Mouse (Mus musculus): ENCODE measurements around the gene Cct4.

Cct4 gene

DNA sequence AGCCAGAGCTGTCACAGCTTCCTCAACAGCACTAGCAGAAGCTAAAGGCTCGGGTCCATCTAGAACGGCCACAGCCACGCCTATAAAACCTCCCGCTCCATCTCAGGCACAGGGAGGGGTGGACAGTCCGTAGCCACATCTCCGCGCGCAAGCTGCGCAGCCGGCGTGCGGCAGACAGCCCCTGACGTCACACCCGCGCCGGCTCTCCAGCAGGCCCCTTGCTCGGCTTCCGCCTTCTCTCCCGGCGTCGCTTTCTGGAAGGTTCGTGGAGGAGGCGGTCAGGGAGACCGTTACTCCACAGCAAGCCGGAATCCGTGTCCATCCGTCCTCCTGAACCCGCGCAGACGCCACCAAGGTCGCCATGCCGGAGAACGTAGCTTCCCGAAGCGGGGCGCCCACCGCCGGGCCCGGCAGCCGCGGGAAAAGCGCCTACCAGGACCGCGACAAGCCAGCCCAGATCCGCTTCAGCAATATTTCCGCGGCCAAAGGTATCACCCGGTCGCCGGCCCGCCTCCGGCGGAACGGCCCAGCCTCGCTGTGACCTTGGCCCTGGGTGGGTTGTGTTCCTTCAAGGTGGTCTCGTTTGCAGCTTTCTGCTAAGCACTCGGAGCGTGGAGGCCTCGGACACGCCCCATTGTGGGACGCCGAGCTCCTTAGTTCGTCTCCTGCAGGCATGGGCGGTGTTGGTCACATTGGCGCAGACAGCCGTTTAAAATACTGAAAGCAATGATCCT is at the start of gene Cct4:
Cct4 (plus strand) TSS at position 127 of the 734 bp plus-strand sequence.
- DNase-seq (ENCODE audit: extremely low read depth, low read depth, low spot score): no peak

DNA sequence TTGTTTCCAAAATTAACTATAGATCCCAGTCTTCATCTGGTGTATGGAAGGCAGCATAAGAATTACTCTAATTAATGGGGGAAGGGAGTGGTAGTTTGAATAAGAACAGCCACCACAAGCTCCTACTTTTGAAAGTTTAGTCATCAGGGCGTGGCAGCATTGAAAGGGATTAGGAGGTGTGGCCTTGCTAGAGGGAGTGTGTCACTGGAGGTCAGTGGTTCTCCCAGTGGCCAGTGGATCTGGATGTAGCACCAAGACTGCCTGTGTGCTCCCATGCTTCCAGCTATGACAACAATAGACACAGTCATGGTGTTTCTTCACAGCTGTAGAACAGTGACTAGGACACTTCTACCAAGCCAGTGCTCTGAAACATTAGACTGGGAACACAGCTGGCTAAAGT is 41.2 kb upstream of the Cct4 start:
- no peak for DNase-seq (ENCODE audit: extremely low read depth, low read depth, low spot score)

DNA sequence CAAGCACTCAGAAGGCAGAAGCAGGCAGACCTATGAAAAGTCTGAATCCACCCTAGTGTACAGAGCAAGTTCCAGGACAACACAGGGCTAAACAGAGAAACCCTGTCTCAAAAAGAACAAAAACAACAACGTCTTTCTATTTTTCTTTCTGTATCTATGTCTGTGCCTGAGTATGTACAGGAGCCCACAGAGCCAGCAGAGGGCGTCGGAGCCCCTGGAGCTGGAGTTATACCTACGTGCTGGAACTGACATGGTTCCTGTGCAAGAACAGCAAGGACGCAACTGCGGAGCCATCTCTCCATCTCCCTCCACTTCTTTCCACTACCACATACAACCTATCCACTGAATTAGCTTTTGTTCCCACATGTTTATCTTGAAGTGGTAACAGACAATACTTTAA is 40.2 kb upstream of the Cct4 start:
- DNase-seq (ENCODE audit: extremely low read depth, low read depth, low spot score): no peak

DNA sequence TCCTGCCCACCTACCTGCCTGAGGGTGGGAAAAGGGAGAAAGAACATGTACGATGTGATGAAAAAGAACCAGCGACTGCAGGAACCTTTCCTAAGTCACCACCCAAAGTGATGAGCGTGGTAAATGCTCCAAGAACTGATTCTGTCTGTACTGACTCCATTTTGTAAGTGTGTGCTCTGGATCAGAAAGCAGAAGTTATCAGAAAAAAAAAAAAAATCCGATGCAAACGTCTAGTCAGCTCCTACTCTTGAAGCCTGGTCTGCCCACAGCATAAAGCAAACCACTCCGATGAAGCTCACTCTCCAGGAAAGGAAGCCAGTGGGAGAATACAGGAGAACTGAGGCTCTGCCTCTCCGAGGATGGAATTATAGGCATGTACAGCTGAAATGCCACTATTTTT is 37.7 kb upstream of the Cct4 start:
- no peak for DNase-seq (ENCODE audit: extremely low read depth, low read depth, low spot score)

DNA sequence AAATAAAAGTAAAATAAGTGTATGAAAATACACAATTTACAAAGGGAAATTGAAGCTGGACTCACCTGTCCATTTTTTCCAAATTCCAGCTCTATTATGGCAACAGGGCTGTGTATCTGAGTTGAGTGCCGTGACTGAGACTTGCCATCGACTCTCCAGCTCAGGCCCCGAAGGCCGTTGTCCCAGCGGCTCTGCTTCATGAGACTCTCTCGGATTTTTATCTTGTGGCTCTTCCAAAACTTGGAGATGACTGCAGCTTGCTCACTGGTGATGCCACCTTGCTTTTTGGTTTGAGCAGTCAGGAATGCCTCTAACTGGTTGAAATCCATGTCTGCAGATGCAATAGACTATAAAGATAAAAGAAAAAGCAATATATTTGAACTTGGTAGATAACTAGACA is 34.0 kb upstream of the Cct4 start:
- no peak for DNase-seq (ENCODE audit: extremely low read depth, low read depth, low spot score)

DNA sequence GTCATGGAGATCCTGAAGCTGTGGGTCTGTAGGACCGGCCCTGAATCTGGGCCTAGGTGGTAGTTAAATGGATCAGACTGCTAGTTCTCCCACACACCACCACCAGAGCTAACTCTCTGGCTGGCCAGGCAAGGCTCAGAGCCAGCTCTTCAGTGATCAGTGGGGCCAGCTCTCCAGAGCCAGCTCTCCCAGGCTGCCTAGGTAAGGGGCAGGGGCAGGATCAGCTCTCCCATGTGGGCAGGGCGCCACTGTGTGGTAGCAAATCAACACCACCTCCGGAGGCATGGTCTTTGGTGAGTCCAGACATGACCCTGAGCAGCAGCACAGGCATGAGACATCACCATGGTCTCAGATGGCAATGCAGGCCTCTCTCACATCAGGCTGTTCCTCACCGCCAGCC is 33.5 kb upstream of the Cct4 start:
- no peak for DNase-seq (ENCODE audit: extremely low read depth, low read depth, low spot score)

DNA sequence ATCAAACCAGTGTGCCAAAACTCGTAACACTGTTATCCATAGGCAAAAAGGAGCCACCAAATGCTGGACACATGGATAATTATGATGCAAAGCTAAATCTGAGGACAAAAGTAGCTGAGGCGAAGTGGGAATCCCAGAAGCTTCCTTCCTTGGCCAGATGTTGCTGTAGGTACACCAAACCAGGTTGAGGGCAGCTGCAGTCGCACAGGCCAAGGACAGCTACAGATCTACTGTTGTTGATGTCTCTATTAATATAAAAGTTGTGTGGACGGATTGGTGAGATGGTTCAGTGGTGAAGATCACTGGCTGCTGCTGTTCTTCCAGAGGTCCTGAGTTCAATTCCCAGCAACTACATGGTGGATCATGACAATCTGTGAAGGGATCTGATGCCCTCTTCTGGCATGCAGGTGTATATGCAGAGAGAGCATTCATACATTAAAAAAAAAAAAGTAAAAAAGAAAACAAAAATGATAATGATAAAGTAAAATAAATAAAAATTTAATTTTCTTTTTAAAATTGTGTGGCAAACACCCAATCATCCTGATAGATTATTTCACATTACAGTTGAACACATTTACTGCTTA is 32.4 kb upstream of the Cct4 start:
- DNase-seq (ENCODE audit: extremely low read depth, low read depth, low spot score): no peak

DNA sequence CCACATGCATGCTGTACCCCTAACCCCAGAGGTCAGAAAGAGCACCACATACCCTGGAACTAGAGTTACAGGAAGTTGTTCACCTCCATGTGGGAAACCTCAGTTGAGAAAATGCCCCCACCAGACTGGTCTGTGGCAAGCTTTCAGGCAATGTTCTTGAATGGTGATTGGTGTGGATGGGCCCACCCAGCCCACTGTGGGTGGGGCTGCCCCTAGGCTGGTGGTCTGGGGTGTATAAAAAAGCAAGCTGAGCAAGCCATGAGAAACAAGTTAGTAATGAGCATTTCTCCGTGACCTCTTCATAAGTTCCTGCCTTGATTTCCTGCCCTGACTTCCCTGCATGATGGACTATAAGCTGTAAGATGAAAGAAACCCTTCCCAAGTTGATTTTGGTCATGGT is 28.2 kb upstream of the Cct4 start:
- no peak for DNase-seq (ENCODE audit: extremely low read depth, low read depth, low spot score)

DNA sequence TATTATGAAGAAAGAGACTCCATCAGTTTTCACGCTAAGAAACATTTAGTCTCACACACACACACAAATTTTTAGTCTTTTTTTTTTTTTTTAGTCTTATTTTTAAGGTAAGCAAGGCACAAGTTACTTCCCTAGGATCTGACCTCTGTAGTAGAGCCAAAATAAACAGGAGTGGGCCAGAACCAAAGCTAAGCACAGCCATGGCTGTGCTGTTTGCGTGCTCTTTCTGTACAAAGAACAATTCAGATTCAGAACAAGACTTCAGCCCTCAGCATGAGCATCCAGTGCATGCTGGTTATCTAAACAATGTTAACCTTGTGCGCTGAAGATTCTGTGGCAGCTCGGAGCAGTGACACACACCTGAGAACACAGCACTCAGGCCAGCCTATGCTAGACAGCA is 25.9 kb upstream of the Cct4 start:
- no peak for DNase-seq (ENCODE audit: extremely low read depth, low read depth, low spot score)

DNA sequence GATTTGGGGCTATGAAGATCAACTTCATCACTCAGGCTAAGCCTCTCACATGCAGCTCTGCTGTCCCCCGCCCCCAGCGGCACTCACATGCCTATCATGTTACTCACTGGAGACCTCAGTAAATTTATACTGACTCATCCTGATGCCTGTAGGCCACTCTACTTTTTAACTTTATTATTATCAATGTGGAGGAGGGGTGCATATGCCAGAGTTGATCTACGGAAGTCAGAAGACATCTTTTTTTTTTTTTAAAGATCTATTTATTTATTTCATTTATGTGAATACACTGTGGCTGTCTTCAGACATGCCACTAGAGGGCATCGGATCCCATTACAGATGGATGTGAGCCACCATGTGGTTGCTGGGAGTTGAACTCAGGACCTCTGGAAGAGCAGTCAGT is 24.8 kb upstream of the Cct4 start:
- DNase-seq (ENCODE audit: extremely low read depth, low read depth, low spot score): no peak

DNA sequence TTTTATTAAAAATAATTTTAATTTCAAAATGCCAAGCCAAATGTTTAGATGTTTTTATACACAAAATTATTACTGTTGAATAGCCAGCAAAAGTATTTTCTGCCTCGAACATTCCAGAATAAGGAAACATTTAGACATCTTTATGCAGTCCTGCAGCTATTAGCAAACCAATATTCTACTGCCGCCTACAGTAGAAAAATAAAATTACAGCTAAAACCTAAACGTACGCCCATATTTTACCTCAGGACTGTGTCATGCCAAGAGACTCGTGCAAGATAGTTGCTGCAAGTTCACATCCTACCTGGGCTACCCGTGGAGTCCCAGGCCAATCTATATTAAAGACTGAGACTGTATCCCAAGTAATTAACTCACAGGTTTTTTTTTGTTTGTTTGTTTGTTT is 20.8 kb upstream of the Cct4 start:
- DNase-seq (ENCODE audit: extremely low read depth, low read depth, low spot score): no peak

DNA sequence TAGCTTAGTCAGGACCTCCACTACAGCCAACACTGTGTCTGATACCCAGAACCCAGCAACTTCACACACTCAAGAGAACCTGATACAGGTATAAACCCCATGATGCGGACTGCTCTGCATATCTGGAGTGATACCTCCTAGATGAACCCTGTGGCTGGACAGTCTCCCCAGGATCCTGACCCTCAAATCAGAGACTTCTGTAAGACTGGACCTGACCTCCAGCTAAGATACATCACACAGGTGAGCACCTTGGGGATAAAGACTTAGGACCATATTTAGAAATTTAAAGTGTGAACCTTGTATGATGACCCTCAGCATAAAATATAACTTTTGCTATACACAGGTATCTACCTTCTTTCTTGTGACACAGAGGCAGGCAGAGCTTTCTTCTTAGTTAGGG is 19.8 kb upstream of the Cct4 start:
- no peak for DNase-seq (ENCODE audit: extremely low read depth, low read depth, low spot score)

DNA sequence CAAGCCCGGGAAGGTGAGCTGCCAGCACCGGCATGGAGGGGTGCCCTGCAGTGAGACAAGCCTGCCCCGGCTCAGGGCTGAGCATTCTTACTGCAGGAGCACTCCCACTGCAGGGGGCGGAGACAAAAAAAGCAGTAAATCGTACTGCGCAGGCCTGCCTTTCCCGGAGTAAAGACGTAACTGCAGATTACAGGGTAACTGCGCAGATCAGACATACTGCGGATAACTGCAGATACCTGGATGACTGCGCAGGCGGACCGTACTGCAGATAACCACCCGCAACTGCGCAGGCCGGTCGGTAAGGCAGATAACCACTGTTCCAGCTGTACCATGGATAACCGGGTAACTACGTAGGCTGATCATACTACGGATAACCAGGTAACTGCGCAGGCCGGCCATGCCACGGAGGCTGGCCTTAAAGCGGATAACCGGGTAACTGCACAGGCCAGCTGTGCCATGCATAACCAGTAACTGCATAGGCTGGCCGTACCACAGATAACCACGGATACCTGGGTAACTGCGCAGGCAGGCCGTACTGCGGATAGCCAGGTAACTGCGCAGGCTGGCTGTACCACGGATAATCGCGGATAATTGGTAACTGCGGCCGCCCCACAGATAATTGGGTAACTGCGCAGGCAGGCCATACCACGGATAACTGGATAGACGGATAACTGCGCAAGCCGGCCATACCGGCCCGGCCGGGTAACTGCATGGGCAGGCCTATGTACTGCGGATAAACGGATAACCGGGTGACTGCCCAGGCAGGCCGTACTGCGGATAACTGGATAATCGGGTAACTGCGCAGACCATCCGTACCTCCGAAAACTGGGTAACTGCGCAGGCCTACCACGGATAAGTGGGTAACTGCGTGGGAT is 18.2 kb upstream of the Cct4 start, which contains the start of gene Zrsr1:
Zrsr1 (plus strand) TSS at position 171 of the 875 bp plus-strand sequence.
- no peak for DNase-seq (ENCODE audit: extremely low read depth, low read depth, low spot score)

DNA sequence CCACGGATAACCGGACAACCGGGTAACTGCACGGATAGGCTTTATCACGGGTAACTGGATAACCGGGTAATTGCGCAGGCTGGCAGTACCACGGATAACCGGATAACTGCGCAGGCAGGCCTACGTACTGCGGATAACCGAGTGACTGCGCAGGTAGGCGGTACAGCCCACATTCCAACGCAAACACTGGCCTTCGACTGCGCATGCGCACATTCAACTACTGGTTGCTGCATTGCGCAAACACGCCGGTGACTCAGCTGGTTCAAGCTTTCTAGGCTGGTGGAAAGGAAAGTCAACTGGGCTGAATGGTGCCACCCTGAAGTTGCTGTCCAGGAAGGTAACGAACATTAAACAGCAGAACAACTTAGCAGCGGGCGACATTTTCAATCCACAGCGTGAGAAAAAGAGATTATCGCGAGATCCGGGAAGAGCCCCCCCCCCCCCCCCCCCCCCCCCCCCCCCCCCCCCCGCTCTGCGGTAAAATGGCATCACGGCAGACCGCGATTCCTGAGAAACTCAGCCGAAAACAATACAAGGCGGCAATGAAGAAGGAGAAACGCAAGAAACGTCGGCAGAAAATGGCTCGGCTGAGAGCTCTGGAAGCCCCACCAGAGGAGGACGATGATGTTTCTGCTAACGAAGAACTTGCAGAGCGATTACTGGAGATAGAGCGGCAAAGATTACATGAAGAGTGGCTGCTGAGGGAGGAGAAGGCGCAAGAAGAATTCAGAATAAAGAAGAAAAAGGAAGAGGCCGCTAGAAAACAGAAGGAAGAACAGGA is 17.4 kb upstream of the Cct4 start:
- DNase-seq (ENCODE audit: extremely low read depth, low read depth, low spot score): peak; percentile 34

DNA sequence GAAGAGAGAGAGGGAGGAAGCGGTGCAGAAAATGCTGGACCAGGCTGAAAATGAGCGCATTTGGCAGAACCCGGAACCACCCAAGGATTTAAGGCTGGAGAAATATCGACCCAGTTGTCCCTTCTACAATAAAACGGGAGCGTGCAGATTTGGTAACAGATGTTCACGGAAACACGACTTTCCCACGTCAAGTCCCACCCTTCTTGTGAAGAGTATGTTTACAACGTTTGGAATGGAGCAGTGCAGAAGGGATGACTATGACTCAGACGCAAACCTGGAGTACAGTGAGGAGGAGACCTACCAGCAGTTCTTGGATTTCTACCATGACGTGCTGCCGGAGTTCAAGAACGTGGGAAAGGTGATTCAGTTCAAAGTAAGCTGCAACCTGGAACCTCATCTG is 16.7 kb upstream of the Cct4 start:
- no peak for DNase-seq (ENCODE audit: extremely low read depth, low read depth, low spot score)

DNA sequence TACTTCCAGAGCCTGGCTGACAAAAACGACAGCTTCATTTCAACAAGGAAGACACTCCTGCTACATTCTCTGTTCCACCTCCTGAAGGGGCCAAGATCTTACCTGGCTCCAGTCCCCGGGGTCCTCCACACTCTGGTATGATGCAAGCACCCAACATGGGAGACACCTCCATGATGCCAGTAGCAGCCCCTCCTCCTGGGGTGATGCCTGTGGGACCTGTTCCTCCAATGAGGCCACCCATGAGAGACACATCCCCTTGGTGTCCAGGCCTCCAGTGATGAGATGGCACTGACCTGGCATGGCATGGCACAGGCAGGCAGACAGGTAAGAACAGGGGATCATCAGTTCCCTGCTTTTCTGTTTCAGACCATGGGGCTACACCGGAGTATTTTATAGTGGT is 12.1 kb upstream of the Cct4 start:
- DNase-seq (ENCODE audit: extremely low read depth, low read depth, low spot score): no peak

DNA sequence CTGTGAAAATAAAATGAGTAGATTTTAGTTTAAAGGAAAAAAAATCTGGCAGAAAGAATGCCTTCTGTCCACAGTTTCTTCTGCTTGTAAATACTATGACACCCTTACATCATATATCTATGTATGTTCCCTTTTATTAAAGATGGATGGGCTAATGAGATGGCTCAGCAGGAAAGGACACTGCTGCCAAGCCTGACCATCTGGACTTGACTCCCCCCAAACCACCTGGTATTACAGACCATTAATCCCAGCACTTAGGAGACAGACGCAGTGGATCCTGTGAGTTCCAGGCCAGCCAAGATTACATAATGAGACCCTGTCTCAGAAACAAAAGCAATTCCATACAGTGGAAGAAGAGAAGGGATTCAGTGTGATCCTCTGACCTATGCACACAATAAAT is 11.6 kb upstream of the Cct4 start:
- DNase-seq (ENCODE audit: extremely low read depth, low read depth, low spot score): no peak

DNA sequence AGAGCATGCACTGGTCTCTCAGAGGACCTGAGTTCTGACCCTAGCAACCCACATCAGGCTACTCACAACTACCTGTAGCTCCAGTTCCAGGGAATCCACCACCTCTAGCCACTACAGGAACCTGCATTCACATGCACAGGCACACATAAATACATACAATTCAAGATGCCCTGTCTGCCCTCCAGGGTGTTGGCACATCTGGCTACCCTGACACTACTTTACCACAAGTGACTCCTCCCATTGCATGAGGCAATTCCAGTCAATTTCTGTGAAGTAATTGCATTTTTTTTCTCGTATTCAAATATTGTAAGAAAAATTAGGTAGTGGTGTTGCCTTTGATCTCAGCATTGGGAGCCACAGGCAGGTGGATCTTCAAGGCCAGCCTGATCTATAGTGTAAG is 11.1 kb upstream of the Cct4 start:
- no peak for DNase-seq (ENCODE audit: extremely low read depth, low read depth, low spot score)

DNA sequence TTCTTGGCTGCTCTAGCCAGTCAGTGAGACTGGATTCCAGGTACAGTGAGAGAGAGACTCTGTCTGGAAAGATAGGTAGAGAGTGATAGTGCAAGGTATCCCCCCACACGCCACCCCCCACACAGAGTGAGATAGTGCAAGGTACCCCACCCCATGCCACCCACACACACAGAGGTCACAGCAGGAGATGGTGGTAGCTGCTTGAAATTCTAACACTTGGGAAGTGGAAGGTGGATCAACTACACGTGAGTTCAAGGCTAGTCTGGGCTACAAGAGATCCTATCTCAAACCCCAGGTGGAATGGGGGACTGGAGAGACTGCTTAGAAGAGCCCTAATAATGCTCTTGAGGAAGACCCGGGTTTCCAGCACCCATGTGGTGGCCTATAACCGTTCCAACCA is 9.3 kb upstream of the Cct4 start:
- DNase-seq (ENCODE audit: extremely low read depth, low read depth, low spot score): no peak

DNA sequence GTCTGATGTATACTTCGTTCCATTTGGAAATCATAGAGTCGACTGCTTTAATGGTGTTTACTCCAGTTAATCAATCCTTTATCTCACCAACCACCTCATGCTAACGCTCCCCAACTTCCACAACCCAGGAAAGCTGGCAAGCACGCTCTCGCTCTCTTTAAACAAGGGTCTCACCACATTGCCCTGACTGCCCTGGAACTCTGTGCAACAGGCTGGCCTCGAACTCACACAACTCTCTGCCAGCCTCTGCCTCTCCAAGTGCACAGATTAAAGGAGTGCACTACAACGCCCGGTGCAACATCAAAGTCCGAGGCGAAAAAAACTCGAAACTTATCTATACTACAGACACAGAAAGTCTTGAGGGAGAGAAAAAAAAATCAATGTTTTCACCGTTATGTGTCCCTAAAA is 8.8 kb upstream of the Cct4 start:
- no peak for DNase-seq (ENCODE audit: extremely low read depth, low read depth, low spot score)

Measured in fat pad, adult 2 months (tissue).